Mouse (Mus musculus) hindbrain, embryonic 13.5 days (tissue): ENCODE data around the gene B4galt1. TPM values are rescaled to one million over a fixed set of nuclear protein-coding genes. Genes with fewer than 3 reads are reported as not detected.

Experiments used
- ATAC-seq: fragments of 200-750 bp; cut with Nextera tagmentation; 2 replicates; pipeline ENCODE4 v1.8.0; 2017; ENCODE audit warnings: moderate TSS enrichment; ENCODE audit not compliant: low FRiP score
- H3K27ac ChIP-seq: fragments of 300-500 bp; sonication (generic); 2 replicates; pipeline ENCODE4 v1.5.1; 2015; ENCODE audit warnings: inconsistent platforms, mild to moderate bottlenecking, moderate library complexity
- H3K27me3 ChIP-seq: fragments of 300-500 bp; sonication (generic); 2 replicates; pipeline ENCODE4 v1.6.1; 2015; ENCODE audit warnings: mild to moderate bottlenecking, inconsistent platforms
- H3K36me3 ChIP-seq: fragments of 300-500 bp; sonication (generic); 2 replicates; pipeline ENCODE4 v1.6.1; 2015; ENCODE audit warnings: mild to moderate bottlenecking, inconsistent platforms
- H3K4me1 ChIP-seq: fragments of 300-500 bp; sonication (generic); replicated peaks from 2 replicates; pipeline ENCODE4 v1.6.1; 2015; ENCODE audit warnings: inconsistent platforms
- H3K4me2 ChIP-seq: fragments of 300-500 bp; sonication (generic); 2 replicates; pipeline ENCODE4 v1.6.1; 2015; ENCODE audit warnings: inconsistent platforms, mild to moderate bottlenecking, moderate library complexity
- H3K4me3 ChIP-seq: fragments of 300-500 bp; sonication (generic); 2 replicates; pipeline ENCODE4 v1.5.1; 2015; ENCODE audit warnings: mild to moderate bottlenecking, inconsistent platforms
- H3K9ac ChIP-seq: fragments of 300-500 bp; sonication (generic); 2 replicates; pipeline ENCODE4 v1.6.1; 2015; ENCODE audit warnings: mild to moderate bottlenecking, inconsistent platforms
- H3K9me3 ChIP-seq: fragments of 300-500 bp; sonication (generic); 2 replicates; pipeline ENCODE4 v1.6.1; 2016; ENCODE audit warnings: inconsistent platforms
- WGBS: fragments of 180-500 bp; shearing (Covaris S2); methylation state at CpG from one replicate; pipeline ENCODE4 v1.1.7; 2015; 5-methylcytosine and 5-hydroxymethylcytosine counted together
- microRNA-seq: library from miRNA; unstranded; fragments of <30 nt; microRNA quantifications from one replicate; pipeline ENCODE4, GENCODE M21; 2016
- polyA plus RNA-seq: library from polyadenylated mRNA; unstranded; fragments of >200 nt; fragmentation: Nextera tagmentation; extraction: Ambion mirVana; gene quantifications from 2 replicates; pipeline ENCODE4 v1.2.1, GENCODE M21; 2015

B4galt1 gene
- polyA plus RNA-seq, 1 experiment from 2014 or later: 9.6 TPM

DNA sequence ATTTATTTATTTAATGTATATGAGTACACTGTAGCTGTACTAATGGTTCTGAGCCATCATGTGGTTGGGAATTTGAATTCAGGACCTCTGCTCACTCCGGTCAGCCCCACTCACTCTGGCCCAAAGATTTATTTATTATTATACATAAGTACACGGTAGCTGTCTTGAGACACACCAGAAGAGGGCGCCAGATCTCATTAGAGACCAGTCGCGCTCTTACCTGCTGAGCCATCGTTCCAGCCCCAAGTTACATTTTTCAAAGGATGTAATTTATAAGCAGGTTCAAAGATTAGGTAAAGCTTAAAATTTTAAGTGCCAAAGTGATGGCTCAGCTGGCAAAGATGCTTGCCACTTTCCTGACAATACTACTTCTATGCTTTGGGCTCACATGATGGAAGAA lies 75.1 kb downstream of the B4galt1 start:
- H3K27ac ChIP-seq: no peak overlapping the region
- no peak for ATAC-seq
- H3K9ac ChIP-seq: no peak overlapping the region
- no peaks in the 10 kb centered on the region for H3K9me3 ChIP-seq
- H3K4me1 ChIP-seq: peaks cover 11% of the 10 kb centered on the region; the same call in 1 of the 2 replicates
- peaks cover 6% of the 10 kb centered on the region for H3K27me3 ChIP-seq
- no peak overlapping the region for H3K4me2 ChIP-seq
- H3K36me3 ChIP-seq: no peaks in the 10 kb centered on the region
- no peak overlapping the region for H3K4me3 ChIP-seq
- 88% methylated on average over 6 of the region's 6 CpGs for WGBS

DNA sequence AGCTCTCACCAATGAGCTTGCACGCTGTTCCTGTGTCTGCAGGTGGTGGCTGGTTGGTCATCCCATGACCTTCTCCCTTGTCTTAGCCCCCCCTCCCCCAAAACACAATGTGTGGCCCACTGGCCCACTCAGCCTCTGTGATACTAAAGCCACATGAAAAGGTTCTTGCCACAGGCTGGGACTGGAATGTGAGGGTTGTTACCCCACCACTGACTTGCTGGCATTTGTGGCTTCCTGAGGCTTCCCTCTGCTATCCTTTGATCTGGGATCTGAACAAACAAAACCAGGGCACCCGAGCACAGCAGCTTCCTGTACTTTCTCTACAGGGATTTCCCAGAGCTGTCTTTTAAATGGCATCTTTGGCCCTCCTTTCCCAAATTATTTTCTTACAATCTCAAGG lies 76.7 kb downstream of the B4galt1 start:
- Histone ChIP-seq H3K4me2 (no peak overlapping the region), H3K9ac (no peak overlapping the region), H3K4me1 (peaks cover 11% of the 10 kb centered on the region), H3K27me3 (peaks cover 6% of the 10 kb centered on the region), H3K9me3 (no peaks in the 10 kb centered on the region), H3K36me3 (no peaks in the 10 kb centered on the region), H3K4me3 (no peak overlapping the region), H3K27ac (no peak overlapping the region)
- WGBS: 38% methylated on average over 2 of the region's 2 CpGs
- ATAC-seq: no peak

DNA sequence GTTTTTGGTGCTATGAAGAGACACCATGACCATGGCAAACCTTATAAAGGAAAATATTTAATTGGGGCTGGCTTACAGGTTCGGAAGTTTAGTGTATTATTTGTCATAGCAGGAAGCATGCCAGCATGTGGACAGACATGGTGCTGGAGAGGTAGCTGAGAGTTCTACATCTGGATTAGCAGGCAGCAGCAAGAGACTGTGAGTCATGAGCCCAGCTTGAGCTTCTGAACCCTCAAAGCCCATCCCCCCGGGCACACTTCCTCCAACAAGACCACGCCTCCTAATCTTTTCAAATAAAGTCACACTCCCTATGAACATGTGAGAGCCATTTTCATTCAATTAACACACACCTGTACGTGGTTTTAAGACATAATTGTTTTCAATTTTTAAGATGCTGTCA lies 77.4 kb downstream of the B4galt1 start:
- Histone ChIP-seq H3K36me3 (no peaks in the 10 kb centered on the region), H3K9ac (no peak overlapping the region), H3K4me2 (no peak overlapping the region), H3K4me3 (no peak overlapping the region), H3K4me1 (peaks cover 11% of the 10 kb centered on the region), H3K9me3 (no peaks in the 10 kb centered on the region), H3K27ac (no peak overlapping the region), H3K27me3 (peaks cover 6% of the 10 kb centered on the region)
- WGBS: 85% methylated on average over 4 of the region's 4 CpGs
- ATAC-seq: no peak

- Histone ChIP-seq H3K9me3 (no peaks in the 10 kb centered on the region), H3K4me1 (peaks cover 11% of the 10 kb centered on the region), H3K4me2 (peak overlapping the region; percentile 40), H3K27ac (no peak overlapping the region; the same call in 1 of the 2 replicates), H3K9ac (peak overlapping the region; percentile 39; the same call in 1 of the 2 replicates), H3K4me3 (peak overlapping the region; percentile 15; the same call in 1 of the 2 replicates), H3K36me3 (no peaks in the 10 kb centered on the region), H3K27me3 (peaks cover 6% of the 10 kb centered on the region)
- 29% methylated on average over 12 of the region's 12 CpGs for WGBS
- ATAC-seq: no peak; the same call in 1 of the 2 replicates
Measured at GRCm38 (mm10) chr4:40774279-40775259, 79.2 kb downstream of the B4galt1 start.

DNA sequence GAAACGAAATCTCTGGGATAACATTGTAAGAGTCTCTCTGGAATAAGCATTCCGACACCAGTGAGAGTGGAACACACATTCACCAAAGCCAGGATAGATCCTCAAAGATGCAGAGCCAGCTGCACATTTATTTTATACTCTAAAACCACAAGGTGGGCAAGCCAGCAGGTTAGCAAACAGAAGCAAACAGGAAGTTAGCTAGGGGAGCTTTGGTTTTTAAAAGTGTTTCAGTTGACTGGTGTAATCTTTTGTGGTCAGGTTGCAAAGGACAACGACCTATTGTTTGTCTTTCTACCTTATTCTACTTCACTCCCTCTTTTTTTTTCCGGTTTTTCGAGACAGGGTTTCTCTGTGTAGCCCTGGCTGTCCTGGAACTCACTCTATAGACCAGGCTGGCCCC lies 93.9 kb downstream of the B4galt1 start:
- no peak overlapping the region for H3K9ac ChIP-seq
- 60% methylated on average over 5 of the region's 5 CpGs for WGBS
- no peak overlapping the region for H3K4me2 ChIP-seq

GRCm38 (mm10) chr4:40757780-40758420 lies 95.9 kb downstream of the B4galt1 start, which contains the start of gene Smu1:
Smu1 (minus strand) TSS chr4:40757923.
- Histone ChIP-seq H3K27me3 (peaks cover 18% of the 10 kb centered on the region; the same call in 1 of the 2 replicates), H3K4me2 (peak within 1 kb of the TSS; percentile 87), H3K36me3 (peaks cover 26% of the 10 kb centered on the region), H3K27ac (peak within 1 kb of the TSS; percentile 60), H3K9ac (peak within 1 kb of the TSS; percentile 92), H3K4me1 (peaks cover 6% of the 10 kb centered on the region; the same call in 1 of the 2 replicates), H3K4me3 (peak within 1 kb of the TSS; percentile 98), H3K9me3 (no peaks in the 10 kb centered on the region)
- under 1% methylated on average over 40 of the region's 40 CpGs for WGBS
- peak; percentile 98 for ATAC-seq

More for the DNA sequence above, 93.9 kb downstream of the B4galt1 start:
- no peak overlapping the region for H3K27ac ChIP-seq
- ATAC-seq: no peak
- H3K4me3 ChIP-seq: no peak overlapping the region
- H3K9me3 ChIP-seq: no peaks in the 10 kb centered on the region
- peaks cover 6% of the 10 kb centered on the region; the same call in 1 of the 2 replicates for H3K4me1 ChIP-seq
- peaks cover 25% of the 10 kb centered on the region for H3K27me3 ChIP-seq
- H3K36me3 ChIP-seq: peaks cover 8% of the 10 kb centered on the region

GRCm38 (mm10) chr4:40757157-40757779 lies 96.5 kb downstream of the B4galt1 start:
- Histone ChIP-seq H3K9me3 (no peaks in the 10 kb centered on the region), H3K9ac (peak overlapping the region; percentile 92), H3K27me3 (peaks cover 18% of the 10 kb centered on the region; the same call in 1 of the 2 replicates), H3K4me3 (peak overlapping the region; percentile 98), H3K36me3 (peaks cover 32% of the 10 kb centered on the region), H3K4me1 (peaks cover 6% of the 10 kb centered on the region; the same call in 1 of the 2 replicates), H3K4me2 (peak overlapping the region; percentile 87), H3K27ac (peak overlapping the region; percentile 60; the same call in 1 of the 2 replicates)
- under 1% methylated on average over 38 of the region's 39 CpGs for WGBS
- peak; percentile 88 for ATAC-seq

Small RNA genes lying within 50 kb of the gene (microRNA-seq; reads per million reads assigned to microRNA genes)
- gene Gm24112: not detected
- not detected for gene Gm25931
- gene Mir5123: not detected

Other genes starting within 250 kb of the B4galt1 start
- 54.1 and 54.5 TPM in 2 replicates for gene Aptx, start 150.8 kb downstream of the B4galt1 start, polyA plus RNA-seq
- 792 and 817 TPM in 2 replicates for gene Dnaja1, start 131.9 kb downstream of the B4galt1 start, polyA plus RNA-seq
- gene Smu1, start 96.1 kb downstream of the B4galt1 start, polyA plus RNA-seq: 130 and 131 TPM in 2 replicates
- not detected in 2 replicates for gene Spink4, start 66.0 kb upstream of the B4galt1 start, polyA plus RNA-seq
- 201 and 205 TPM in 2 replicates for gene Bag1, start 94.3 kb upstream of the B4galt1 start, polyA plus RNA-seq
- 174 and 178 TPM in 2 replicates for gene Chmp5, start 94.4 kb upstream of the B4galt1 start, polyA plus RNA-seq
- 107 and 110 TPM in 2 replicates for gene Nfx1, start 116.9 kb upstream of the B4galt1 start, polyA plus RNA-seq
- not detected in 2 replicates for gene Aqp7, start 194.1 kb upstream of the B4galt1 start, polyA plus RNA-seq
- 0.18 TPM in 1 of 2 replicates, not detected in the other for gene Aqp3, start 244.2 kb upstream of the B4galt1 start, polyA plus RNA-seq